Mouse (Mus musculus) neural tube, embryonic 13.5 days (tissue): Measurements from ENCODE around the gene G0s2. TPM values are rescaled to one million over a fixed set of nuclear protein-coding genes. Genes with fewer than 3 reads are reported as not detected.
A peak's percentile ranks its signal among the peaks of the same experiment; 100 is the strongest.
"Not testable (repeated sequence)": the region's sequence is repeated elsewhere in the genome, so short reads cannot be mapped to it uniquely, and the experiment has no call there.

Experiments
- ATAC-seq: fragments of 200-750 bp; cut with Nextera tagmentation; 2 replicates; pipeline ENCODE4 v1.8.0; 2017; ENCODE audit warnings: low read depth, mild to moderate bottlenecking, moderate TSS enrichment, moderate library complexity
- H3K27ac ChIP-seq: fragments of 300-500 bp; sonication (generic); replicated peaks from 2 replicates; pipeline ENCODE4 v1.5.1; 2015; ENCODE audit warnings: moderate library complexity, mild to moderate bottlenecking, inconsistent platforms
- H3K27me3 ChIP-seq: fragments of 300-500 bp; sonication (generic); 2 replicates; pipeline ENCODE4 v1.6.1; 2015; ENCODE audit warnings: mild to moderate bottlenecking, inconsistent platforms
- H3K36me3 ChIP-seq: fragments of 300-500 bp; sonication (generic); 2 replicates; pipeline ENCODE4 v1.6.1; 2015; ENCODE audit warnings: mild to moderate bottlenecking, inconsistent platforms
- H3K4me1 ChIP-seq: fragments of 300-500 bp; sonication (generic); replicated peaks from 2 replicates; pipeline ENCODE4 v1.6.1; 2015; ENCODE audit warnings: inconsistent platforms
- H3K4me2 ChIP-seq: fragments of 300-500 bp; sonication (generic); 2 replicates; pipeline ENCODE4 v1.6.1; 2015; ENCODE audit warnings: inconsistent platforms, mild to moderate bottlenecking, moderate library complexity
- H3K4me3 ChIP-seq: fragments of 300-500 bp; sonication (generic); 2 replicates; pipeline ENCODE4 v1.5.1; 2015; ENCODE audit warnings: mild to moderate bottlenecking, inconsistent platforms
- H3K9ac ChIP-seq: fragments of 300-500 bp; sonication (generic); 2 replicates; pipeline ENCODE4 v1.6.1; 2015; ENCODE audit warnings: moderate library complexity, mild to moderate bottlenecking, inconsistent platforms
- H3K9me3 ChIP-seq: fragments of 300-500 bp; sonication (generic); 2 replicates; pipeline ENCODE4 v1.6.1; 2016; ENCODE audit warnings: inconsistent platforms
- WGBS: fragments of 180-500 bp; shearing (Covaris S2); methylation state at CpG from one replicate; pipeline ENCODE4 v1.1.7; 2015; 5-methylcytosine and 5-hydroxymethylcytosine counted together
- polyA plus RNA-seq: library from polyadenylated mRNA; unstranded; fragments of >200 nt; fragmentation: Nextera tagmentation; extraction: Ambion mirVana; gene quantifications from 2 replicates; pipeline ENCODE4 v1.2.1, GENCODE M21; 2015

The G0s2 gene
- polyA plus RNA-seq, 1 experiment from 2014 or later: 6.7 TPM

DNA sequence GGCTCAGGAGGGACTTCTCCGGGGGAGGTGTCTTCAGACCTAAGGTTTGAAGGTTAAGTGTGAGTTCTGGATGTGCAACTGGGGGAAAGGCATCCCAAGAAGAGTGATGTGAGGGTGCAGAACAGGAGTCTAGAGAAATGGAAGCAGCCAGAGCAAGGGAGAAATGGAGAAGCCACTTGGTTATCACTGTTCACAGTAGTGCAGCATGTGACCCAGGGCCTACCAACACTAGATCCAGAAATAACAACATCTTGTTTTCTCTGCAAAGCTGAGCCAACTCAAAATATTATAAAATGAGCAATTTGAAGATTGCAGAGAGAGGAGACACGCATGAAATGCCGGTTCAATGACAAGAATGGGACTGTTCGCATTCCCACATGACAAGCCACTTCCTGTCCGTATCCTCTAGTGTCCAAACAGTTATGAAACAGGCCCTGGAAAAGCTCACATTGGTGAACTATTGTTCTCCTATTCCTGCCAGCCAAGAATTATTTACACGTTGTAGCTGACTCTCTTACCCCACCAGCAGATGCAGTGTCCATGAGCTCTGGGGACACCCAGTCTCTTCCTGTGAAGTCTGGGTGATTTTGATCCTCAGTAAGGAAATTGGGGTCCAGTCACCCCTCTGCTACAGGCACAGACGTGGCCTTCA is 11.0 kb downstream of the G0s2 start:
- Histone ChIP-seq H3K9ac (no peak overlapping the region), H3K27me3 (no peaks in the 10 kb centered on the region), H3K4me2 (no peak overlapping the region), H3K4me3 (no peak overlapping the region), H3K27ac (no peak overlapping the region), H3K36me3 (no peaks in the 10 kb centered on the region), H3K4me1 (no peaks in the 10 kb centered on the region), H3K9me3 (no peaks in the 10 kb centered on the region)
- ATAC-seq: no peak
- 76% methylated on average over 7 of the region's 7 CpGs for WGBS

GRCm38 (mm10) chr1:193259559-193259958 is 13.5 kb downstream of the G0s2 start:
- no peaks in the 10 kb centered on the region for H3K27me3 ChIP-seq
- H3K9me3 ChIP-seq: no peaks in the 10 kb centered on the region
- no peak overlapping the region for H3K9ac ChIP-seq
- no peak overlapping the region for H3K4me2 ChIP-seq
- H3K4me1 ChIP-seq: no peaks in the 10 kb centered on the region
- 94% methylated on average over 9 of the region's 9 CpGs for WGBS
- no peak overlapping the region for H3K27ac ChIP-seq
- no peak for ATAC-seq
- H3K4me3 ChIP-seq: no peak overlapping the region
- no peaks in the 10 kb centered on the region for H3K36me3 ChIP-seq

- WGBS: 74% methylated on average over 5 of the region's 5 CpGs
- H3K27ac ChIP-seq: no peak overlapping the region
- H3K27me3 ChIP-seq: no peaks in the 10 kb centered on the region
- no peaks in the 10 kb centered on the region for H3K9me3 ChIP-seq
- H3K36me3 ChIP-seq: no peaks in the 10 kb centered on the region
- no peak for ATAC-seq
- no peak overlapping the region for H3K4me3 ChIP-seq
- H3K4me2 ChIP-seq: no peak overlapping the region
- H3K9ac ChIP-seq: no peak overlapping the region
- peaks cover 7% of the 10 kb centered on the region for H3K4me1 ChIP-seq
These were observed 16.4 kb downstream of the G0s2 start for GRCm38 (mm10) chr1:193256621-193257098.

- H3K27ac ChIP-seq: no peak overlapping the region
- H3K9me3 ChIP-seq: no peaks in the 10 kb centered on the region
- no peak overlapping the region for H3K4me3 ChIP-seq
- H3K4me2 ChIP-seq: no peak overlapping the region
- ATAC-seq: peak; percentile 53
- H3K4me1 ChIP-seq: peaks cover 7% of the 10 kb centered on the region
- H3K36me3 ChIP-seq: no peaks in the 10 kb centered on the region
- H3K27me3 ChIP-seq: no peaks in the 10 kb centered on the region
- 0 out of 2 replicates have a peak overlapping the region, but pooled peaks have one; percentile 28 for H3K9ac ChIP-seq
These were observed 16.8 kb downstream of the G0s2 start for GRCm38 (mm10) chr1:193256289-193256577.

DNA sequence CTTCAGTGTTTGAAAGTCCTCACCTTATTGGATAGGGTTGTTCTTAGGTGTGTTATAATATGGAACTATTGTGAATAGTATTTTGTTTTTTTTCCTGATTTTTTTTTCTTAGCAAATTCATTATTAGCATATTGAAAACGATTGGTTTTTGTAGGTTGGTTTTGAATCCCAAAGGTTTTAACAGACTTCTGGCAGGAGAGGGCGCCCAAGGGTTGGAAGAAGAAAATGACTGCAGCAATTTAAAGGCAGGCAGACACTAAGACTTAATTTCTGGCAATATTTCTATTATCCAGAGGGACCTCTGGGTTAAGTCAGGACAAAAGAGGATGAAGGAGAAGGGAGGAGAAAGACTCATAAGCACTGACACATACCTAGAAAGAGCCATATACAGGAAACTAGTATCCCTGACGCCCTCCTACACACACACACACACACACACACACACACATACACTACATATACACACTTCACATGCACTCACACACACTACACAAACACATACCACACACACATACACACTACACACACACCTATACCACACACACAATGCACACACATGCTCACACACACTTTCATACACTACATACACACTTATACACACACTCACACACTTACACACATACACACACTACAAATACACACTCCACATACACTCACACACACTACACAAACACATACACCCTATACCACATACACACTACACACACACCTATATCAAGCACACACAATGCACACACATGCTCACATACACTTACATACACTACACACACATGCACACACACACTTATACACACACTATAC is 17.3 kb downstream of the G0s2 start:
- Histone ChIP-seq H3K9ac (0 out of 2 replicates have a peak overlapping the region, but pooled peaks have one; percentile 28), H3K4me2 (no peak overlapping the region), H3K4me3 (no peak overlapping the region), H3K4me1 (peaks cover 7% of the 10 kb centered on the region), H3K27me3 (no peaks in the 10 kb centered on the region), H3K36me3 (no peaks in the 10 kb centered on the region), H3K9me3 (no peaks in the 10 kb centered on the region), H3K27ac (no peak overlapping the region)
- ATAC-seq: 0 out of 2 replicates have a peak, but pooled peaks have one; percentile 47
- WGBS: 31% methylated on average over 3 of the region's 3 CpGs

GRCm38 (mm10) chr1:193255032-193255431 is 18.0 kb downstream of the G0s2 start:
- WGBS: 61% methylated on average over 8 of the region's 8 CpGs
- Histone ChIP-seq H3K27me3 (no peaks in the 10 kb centered on the region), H3K9ac (no peak overlapping the region), H3K4me3 (no peak overlapping the region), H3K9me3 (no peaks in the 10 kb centered on the region), H3K4me2 (no peak overlapping the region), H3K27ac (no peak overlapping the region), H3K36me3 (no peaks in the 10 kb centered on the region), H3K4me1 (peaks cover 7% of the 10 kb centered on the region)
- no peak for ATAC-seq

DNA sequence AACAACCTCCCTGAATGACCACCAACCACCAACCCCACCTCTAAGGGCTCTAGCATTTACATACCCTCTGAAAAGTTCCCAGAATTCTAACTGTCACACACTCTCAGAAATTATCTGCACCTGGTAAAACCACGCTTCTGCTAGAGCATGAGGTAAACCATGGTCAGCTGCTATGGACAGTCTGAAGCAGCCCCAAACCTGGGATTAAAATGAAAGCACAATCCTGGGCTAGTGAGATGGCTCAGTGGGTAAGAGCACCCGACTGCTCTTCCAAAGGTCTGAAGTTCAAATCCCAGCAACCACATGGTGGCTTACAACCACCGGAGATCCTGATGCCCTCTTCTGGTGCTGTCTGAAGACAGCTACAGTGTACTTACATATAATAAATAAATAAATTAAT is 19.1 kb downstream of the G0s2 start:
- not testable (repeated sequence) for H3K4me1 ChIP-seq, H3K4me2 ChIP-seq, H3K36me3 ChIP-seq, H3K9ac ChIP-seq, ATAC-seq, H3K4me3 ChIP-seq, H3K27me3 ChIP-seq, H3K27ac ChIP-seq, H3K9me3 ChIP-seq
- 79% methylated on average over 3 of the region's 3 CpGs for WGBS

- Histone ChIP-seq H3K27ac (no peak overlapping the region), H3K4me2 (no peak overlapping the region), H3K9me3 (no peaks in the 10 kb centered on the region), H3K36me3 (no peaks in the 10 kb centered on the region), H3K4me3 (no peak overlapping the region), H3K9ac (no peak overlapping the region), H3K4me1 (peaks cover 7% of the 10 kb centered on the region), H3K27me3 (no peaks in the 10 kb centered on the region)
- ATAC-seq: no peak
- whole genome bisulfite sequencing: 34% methylated on average over 5 of the region's 5 CpGs
These were observed 20.4 kb downstream of the G0s2 start for GRCm38 (mm10) chr1:193252616-193253015.

- Histone ChIP-seq H3K36me3 (no peaks in the 10 kb centered on the region), H3K4me3 (no peak overlapping the region), H3K9ac (no peak overlapping the region), H3K9me3 (no peaks in the 10 kb centered on the region), H3K27ac (no peak overlapping the region), H3K4me2 (no peak overlapping the region), H3K4me1 (peaks cover 7% of the 10 kb centered on the region), H3K27me3 (no peaks in the 10 kb centered on the region)
- ATAC-seq: no peak
- 83% methylated on average over 7 of the region's 7 CpGs for WGBS
These were observed 21.6 kb downstream of the G0s2 start for GRCm38 (mm10) chr1:193251386-193251785.

DNA sequence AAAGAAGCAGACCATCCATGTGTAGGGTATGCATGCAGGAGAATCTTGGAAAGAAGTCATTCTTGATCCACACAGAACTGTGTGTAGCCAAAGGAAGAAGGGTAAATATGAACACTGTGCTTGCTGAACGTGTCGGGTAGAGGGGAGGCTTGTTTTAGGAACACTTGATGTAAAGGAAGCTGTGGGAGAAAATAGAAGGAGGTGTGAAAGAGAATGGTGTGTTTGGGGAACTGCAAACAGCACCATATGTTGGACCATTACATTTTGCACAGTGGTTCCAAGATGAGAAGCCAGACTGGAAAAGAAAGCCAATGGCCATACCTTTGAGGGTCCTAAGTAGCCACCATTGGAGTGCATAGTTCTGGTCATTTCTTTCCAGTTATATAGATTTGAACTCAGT is 23.0 kb downstream of the G0s2 start:
- H3K4me2 ChIP-seq: no peak overlapping the region
- 78% methylated on average over 2 of the region's 2 CpGs for WGBS
- ATAC-seq: no peak

DNA sequence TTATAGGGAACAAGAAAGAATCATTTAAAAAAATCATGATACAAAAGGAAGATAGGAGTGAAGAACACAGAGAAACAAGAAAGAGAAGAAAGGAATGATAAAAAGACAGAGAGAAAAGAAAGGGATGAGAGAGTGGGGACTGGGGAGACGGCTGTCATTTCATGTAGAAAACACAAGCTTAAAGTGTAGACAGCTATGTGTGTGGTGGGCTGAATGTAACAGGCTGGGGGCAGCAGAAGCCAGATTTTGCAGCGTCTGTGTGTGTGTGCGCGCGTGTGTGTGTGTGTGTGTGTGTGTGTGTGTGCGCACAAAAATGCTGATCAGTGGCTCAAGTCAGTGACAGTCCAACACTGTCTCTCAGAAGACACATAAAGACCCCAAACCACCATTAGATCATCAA is 28.8 kb downstream of the G0s2 start:
- no peak overlapping the region for H3K4me3 ChIP-seq
- no peaks in the 10 kb centered on the region for H3K27me3 ChIP-seq
- H3K4me2 ChIP-seq: no peak overlapping the region
- H3K9ac ChIP-seq: no peak overlapping the region
- no peak overlapping the region for H3K27ac ChIP-seq
- ATAC-seq: no peak
- H3K36me3 ChIP-seq: no peaks in the 10 kb centered on the region
- WGBS: 84% methylated on average over 6 of the region's 6 CpGs
- H3K9me3 ChIP-seq: no peaks in the 10 kb centered on the region
- H3K4me1 ChIP-seq: no peaks in the 10 kb centered on the region

More for the DNA sequence above, 23.0 kb downstream of the G0s2 start:
- peaks cover 7% of the 10 kb centered on the region for H3K4me1 ChIP-seq
- no peaks in the 10 kb centered on the region for H3K9me3 ChIP-seq
- H3K27me3 ChIP-seq: no peaks in the 10 kb centered on the region
- H3K36me3 ChIP-seq: no peaks in the 10 kb centered on the region
- H3K9ac ChIP-seq: no peak overlapping the region
- H3K4me3 ChIP-seq: no peak overlapping the region
- no peak overlapping the region for H3K27ac ChIP-seq

- Histone ChIP-seq H3K36me3 (no peaks in the 10 kb centered on the region), H3K9me3 (no peaks in the 10 kb centered on the region), H3K27me3 (no peaks in the 10 kb centered on the region), H3K4me3 (no peak overlapping the region), H3K9ac (no peak overlapping the region), H3K27ac (no peak overlapping the region), H3K4me1 (no peaks in the 10 kb centered on the region), H3K4me2 (no peak overlapping the region)
- WGBS: 59% methylated on average over 10 of the region's 10 CpGs
- ATAC-seq: no peak
These were observed 29.3 kb downstream of the G0s2 start for GRCm38 (mm10) chr1:193243571-193244193.
